Mouse (Mus musculus): Measurements from ENCODE around the gene Btbd2. TPM values are rescaled to one million over a fixed set of nuclear protein-coding genes. Genes with fewer than 3 reads are reported as not detected.

Btbd2 gene
- polyA plus RNA-seq (2014; fragmentation: Nextera tagmentation; extraction: Ambion mirVana) = 83.2 and 83.7 TPM in 2 replicates

- Histone ChIP-seq H3K36me3 (replicated peaks; ENCODE audit: control insufficient read depth, insufficient read depth) (no peaks in the 10 kb centered on the region; the same call in 1 of the 2 replicates), H3K27me3 (ENCODE audit: control insufficient read depth, insufficient read depth, low read length) (no peaks in the 10 kb centered on the region), H3K9me3 (ENCODE audit: control insufficient read depth, low read length) (no peaks in the 10 kb centered on the region), H3K4me2 (replicated peaks) (peak within 1 kb of the TSS; percentile 72), H3K9ac (peak within 1 kb of the TSS; percentile 94), H3K4me1 (replicated peaks; ENCODE audit: control insufficient read depth, insufficient read depth, low read length) (peaks cover 25% of the 10 kb centered on the region), H3K27ac (peak within 1 kb of the TSS; percentile 94), H3K4me3 (replicated peaks; ENCODE audit: low read length) (peak within 1 kb of the TSS; percentile 83)
- DNase-seq (ENCODE audit: low spot score) (no peak), ATAC-seq (ENCODE audit: low FRiP score) (peak; percentile 44)
- 18% methylated on average over 15 of the region's 15 CpGs for WGBS
These were observed at the start of gene Btbd2 for GRCm38 (mm10) chr10:80656863-80657623. Btbd2 (minus strand) TSS chr10:80657071.

GRCm38 (mm10) chr10:80705479-80705878, 48.6 kb upstream of the Btbd2 start:
- 83% methylated on average over 3 of the region's 3 CpGs for WGBS
- H3K4me2 ChIP-seq (replicated peaks) = no peak overlapping the region
- no peaks in the 10 kb centered on the region for H3K9me3 ChIP-seq (ENCODE audit: control insufficient read depth, low read length)
- H3K4me3 ChIP-seq (replicated peaks; ENCODE audit: low read length) = no peak overlapping the region
- H3K36me3 ChIP-seq (replicated peaks; ENCODE audit: control insufficient read depth, insufficient read depth) = peaks cover 56% of the 10 kb centered on the region
- ATAC-seq (ENCODE audit: low FRiP score) = no peak
- no peaks in the 10 kb centered on the region for H3K27me3 ChIP-seq (ENCODE audit: control insufficient read depth, insufficient read depth, low read length)
- no peak for DNase-seq (ENCODE audit: low spot score)
- peaks cover 20% of the 10 kb centered on the region for H3K4me1 ChIP-seq (replicated peaks; ENCODE audit: control insufficient read depth, insufficient read depth, low read length)
- H3K9ac ChIP-seq = no peak overlapping the region
- no peak overlapping the region for H3K27ac ChIP-seq

- no peak overlapping the region for H3K27ac ChIP-seq
- no peak overlapping the region for H3K4me3 ChIP-seq (replicated peaks; ENCODE audit: low read length)
- H3K9me3 ChIP-seq (ENCODE audit: control insufficient read depth, low read length) = no peaks in the 10 kb centered on the region
- 69% methylated on average over 3 of the region's 3 CpGs for WGBS
- DNase-seq (ENCODE audit: low spot score) (no peak), ATAC-seq (ENCODE audit: low FRiP score) (no peak)
- no peaks in the 10 kb centered on the region for H3K27me3 ChIP-seq (ENCODE audit: control insufficient read depth, insufficient read depth, low read length)
- H3K9ac ChIP-seq = no peak overlapping the region
- no peak overlapping the region for H3K4me2 ChIP-seq (replicated peaks)
- H3K36me3 ChIP-seq (replicated peaks; ENCODE audit: control insufficient read depth, insufficient read depth) = peaks cover 51% of the 10 kb centered on the region
- H3K4me1 ChIP-seq (replicated peaks; ENCODE audit: control insufficient read depth, insufficient read depth, low read length) = peaks cover 24% of the 10 kb centered on the region
These were observed 48.2 kb upstream of the Btbd2 start for GRCm38 (mm10) chr10:80705033-80705432.

GRCm38 (mm10) chr10:80704418-80704817, 47.5 kb upstream of the Btbd2 start:
- no peak overlapping the region for H3K4me2 ChIP-seq (replicated peaks)
- DNase-seq (ENCODE audit: low spot score) (no peak), ATAC-seq (ENCODE audit: low FRiP score) (no peak)
- H3K4me3 ChIP-seq (replicated peaks; ENCODE audit: low read length) = no peak overlapping the region
- H3K4me1 ChIP-seq (replicated peaks; ENCODE audit: control insufficient read depth, insufficient read depth, low read length) = peaks cover 31% of the 10 kb centered on the region
- H3K27me3 ChIP-seq (ENCODE audit: control insufficient read depth, insufficient read depth, low read length) = no peaks in the 10 kb centered on the region
- H3K36me3 ChIP-seq (replicated peaks; ENCODE audit: control insufficient read depth, insufficient read depth) = peaks cover 45% of the 10 kb centered on the region
- no peak overlapping the region for H3K27ac ChIP-seq
- H3K9ac ChIP-seq = no peak overlapping the region
- H3K9me3 ChIP-seq (ENCODE audit: control insufficient read depth, low read length) = no peaks in the 10 kb centered on the region
- 87% methylated on average over 5 of the region's 5 CpGs for WGBS

- no peak for DNase-seq (ENCODE audit: low spot score)
- WGBS = 85% methylated on average over 5 of the region's 5 CpGs
These were observed 46.8 kb upstream of the Btbd2 start for GRCm38 (mm10) chr10:80703643-80704042.

GRCm38 (mm10) chr10:80702536-80703390, 45.9 kb upstream of the Btbd2 start:
- ATAC-seq (ENCODE audit: low FRiP score) (peak; percentile 84), DNase-seq (ENCODE audit: low spot score) (peak; percentile 85)
- H3K4me3 ChIP-seq (replicated peaks; ENCODE audit: low read length) = peak overlapping the region; percentile 66
- H3K4me2 ChIP-seq (replicated peaks) = peak overlapping the region; percentile 60
- H3K9me3 ChIP-seq (ENCODE audit: control insufficient read depth, low read length) = no peaks in the 10 kb centered on the region
- H3K27ac ChIP-seq = peak overlapping the region; percentile 84
- WGBS = 2% methylated on average over 47 of the region's 47 CpGs
- peak overlapping the region; percentile 72 for H3K9ac ChIP-seq
- H3K27me3 ChIP-seq (ENCODE audit: control insufficient read depth, insufficient read depth, low read length) = no peaks in the 10 kb centered on the region
- H3K4me1 ChIP-seq (replicated peaks; ENCODE audit: control insufficient read depth, insufficient read depth, low read length) = peaks cover 31% of the 10 kb centered on the region
- H3K36me3 ChIP-seq (replicated peaks; ENCODE audit: control insufficient read depth, insufficient read depth) = peaks cover 33% of the 10 kb centered on the region

More at GRCm38 (mm10) chr10:80703643-80704042, 46.8 kb upstream of the Btbd2 start:
- no peaks in the 10 kb centered on the region for H3K27me3 ChIP-seq (ENCODE audit: control insufficient read depth, insufficient read depth, low read length)
- peak overlapping the region; percentile 60 for H3K4me2 ChIP-seq (replicated peaks)
- no peak for ATAC-seq (ENCODE audit: low FRiP score)
- H3K27ac ChIP-seq = no peak overlapping the region; the same call in 1 of the 2 replicates
- H3K4me1 ChIP-seq (replicated peaks; ENCODE audit: control insufficient read depth, insufficient read depth, low read length) = peaks cover 31% of the 10 kb centered on the region
- no peaks in the 10 kb centered on the region for H3K9me3 ChIP-seq (ENCODE audit: control insufficient read depth, low read length)
- peaks cover 37% of the 10 kb centered on the region for H3K36me3 ChIP-seq (replicated peaks; ENCODE audit: control insufficient read depth, insufficient read depth)
- peak overlapping the region; percentile 72 for H3K9ac ChIP-seq
- H3K4me3 ChIP-seq (replicated peaks; ENCODE audit: low read length) = peak overlapping the region; percentile 66; the same call in 1 of the 2 replicates

- H3K27ac ChIP-seq = peak within 1 kb of the TSS; percentile 84
- WGBS = under 1% methylated on average over 59 of the region's 59 CpGs
- DNase-seq (ENCODE audit: low spot score) (peak; percentile 99), ATAC-seq (ENCODE audit: low FRiP score) (peak; percentile 97)
- H3K27me3 ChIP-seq (ENCODE audit: control insufficient read depth, insufficient read depth, low read length) = no peaks in the 10 kb centered on the region
- peak within 1 kb of the TSS; percentile 60 for H3K4me2 ChIP-seq (replicated peaks)
- peak within 1 kb of the TSS; percentile 72 for H3K9ac ChIP-seq
- peaks cover 31% of the 10 kb centered on the region for H3K4me1 ChIP-seq (replicated peaks; ENCODE audit: control insufficient read depth, insufficient read depth, low read length)
- H3K4me3 ChIP-seq (replicated peaks; ENCODE audit: low read length) = peak within 1 kb of the TSS; percentile 66
- H3K36me3 ChIP-seq (replicated peaks; ENCODE audit: control insufficient read depth, insufficient read depth) = peaks cover 30% of the 10 kb centered on the region
- H3K9me3 ChIP-seq (ENCODE audit: control insufficient read depth, low read length) = no peaks in the 10 kb centered on the region
These were observed 45.1 kb upstream of the Btbd2 start, which contains the start of the genes Mob3a and Izumo4 for GRCm38 (mm10) chr10:80701721-80702535. Mob3a (minus strand) TSS chr10:80701977. Izumo4 (plus strand) TSS chr10:80702184.

- peak overlapping the region; percentile 60 for H3K4me2 ChIP-seq (replicated peaks)
- H3K4me1 ChIP-seq (replicated peaks; ENCODE audit: control insufficient read depth, insufficient read depth, low read length) = peaks cover 31% of the 10 kb centered on the region
- H3K9me3 ChIP-seq (ENCODE audit: control insufficient read depth, low read length) = no peaks in the 10 kb centered on the region
- peak overlapping the region; percentile 66 for H3K4me3 ChIP-seq (replicated peaks; ENCODE audit: low read length)
- H3K27ac ChIP-seq = no peak overlapping the region
- ATAC-seq (ENCODE audit: low FRiP score) = no peak
- no peaks in the 10 kb centered on the region for H3K27me3 ChIP-seq (ENCODE audit: control insufficient read depth, insufficient read depth, low read length)
- H3K9ac ChIP-seq = peak overlapping the region; percentile 72
- no peak for DNase-seq (ENCODE audit: low spot score)
- peaks cover 18% of the 10 kb centered on the region for H3K36me3 ChIP-seq (replicated peaks; ENCODE audit: control insufficient read depth, insufficient read depth)
- WGBS = 50% methylated on average over 4 of the region's 4 CpGs
These were observed 43.9 kb upstream of the Btbd2 start for GRCm38 (mm10) chr10:80700732-80701131.
